Mouse (Mus musculus) lung, embryonic 15.5 days (tissue): Measurements from ENCODE around the gene Mtx2. TPM values are rescaled to one million over a fixed set of nuclear protein-coding genes. Genes with fewer than 3 reads are reported as not detected.

Experiments
- ATAC-seq: fragments of 200-750 bp; cut with Nextera tagmentation; 2 replicates; pipeline ENCODE4 v1.8.0; 2017; ENCODE audit warnings: moderate number of reproducible peaks, borderline replicate concordance; ENCODE audit not compliant: low FRiP score, low TSS enrichment; ENCODE audit errors: extremely low read depth
- H3K27ac ChIP-seq: fragments of 300-500 bp; sonication (generic); 2 replicates; pipeline ENCODE4 v1.5.1; 2015; ENCODE audit warnings: moderate library complexity, mild to moderate bottlenecking, inconsistent platforms
- H3K27me3 ChIP-seq: fragments of 300-500 bp; sonication (generic); 2 replicates; pipeline ENCODE4 v1.6.1; 2015; ENCODE audit warnings: inconsistent platforms
- H3K36me3 ChIP-seq: fragments of 300-500 bp; sonication (generic); 2 replicates; pipeline ENCODE4 v1.6.1; 2015; ENCODE audit warnings: inconsistent platforms
- H3K4me1 ChIP-seq: fragments of 300-500 bp; sonication (generic); 2 replicates; pipeline ENCODE4 v1.6.1; 2015; ENCODE audit warnings: inconsistent platforms
- H3K4me2 ChIP-seq: fragments of 300-500 bp; sonication (generic); 2 replicates; pipeline ENCODE4 v1.6.1; 2015; ENCODE audit warnings: inconsistent platforms, mild to moderate bottlenecking, moderate library complexity
- H3K4me3 ChIP-seq: fragments of 300-500 bp; sonication (generic); 2 replicates; pipeline ENCODE4 v1.5.1; 2015; ENCODE audit warnings: mild to moderate bottlenecking, inconsistent platforms
- H3K9ac ChIP-seq: fragments of 300-500 bp; sonication (generic); 2 replicates; pipeline ENCODE4 v1.6.1; 2015; ENCODE audit warnings: inconsistent platforms
- H3K9me3 ChIP-seq: fragments of 300-500 bp; sonication (generic); 2 replicates; pipeline ENCODE4 v1.6.1; 2016; ENCODE audit warnings: inconsistent platforms
- WGBS: fragments of 180-500 bp; shearing (Covaris S2); methylation state at CpG from one replicate; pipeline ENCODE4 v1.1.7; 2015; 5-methylcytosine and 5-hydroxymethylcytosine counted together
- polyA plus RNA-seq: library from polyadenylated mRNA; unstranded; fragments of >200 nt; fragmentation: Nextera tagmentation; extraction: Ambion mirVana; gene quantifications from 2 replicates; pipeline ENCODE4 v1.2.1, GENCODE M21; 2015

Mtx2 gene
- polyA plus RNA-seq, 1 experiment from 2014 or later: 119 TPM

GRCm38 (mm10) chr2:74925968-74926814 is 100.6 kb downstream of the Mtx2 start:
- WGBS: 79% methylated on average over 22 of the region's 22 CpGs
- Histone ChIP-seq H3K4me3 (no peak overlapping the region), H3K4me2 (no peak overlapping the region), H3K4me1 (no peaks in the 10 kb centered on the region), H3K9me3 (no peaks in the 10 kb centered on the region), H3K36me3 (no peaks in the 10 kb centered on the region), H3K27ac (no peak overlapping the region), H3K27me3 (no peaks in the 10 kb centered on the region), H3K9ac (no peak overlapping the region)
- ATAC-seq: no peak

Other genes with a start within 250 kb of the Mtx2 start
- 22.4 and 23.6 TPM in 2 replicates for gene Lnpk, start 246.4 kb upstream of the Mtx2 start, polyA plus RNA-seq
- gene Evx2, start 166.2 kb upstream of the Mtx2 start, polyA plus RNA-seq: not detected in 2 replicates
- gene Hoxd13, start 157.5 kb upstream of the Mtx2 start, polyA plus RNA-seq: not detected in 2 replicates
- not detected in 2 replicates for gene Hoxd12, start 150.8 kb upstream of the Mtx2 start, polyA plus RNA-seq
- gene Hoxd11, start 146.2 kb upstream of the Mtx2 start, polyA plus RNA-seq: not detected in 2 replicates
- 0.14 and 0.34 TPM in 2 replicates for gene Hoxd10, start 133.9 kb upstream of the Mtx2 start, polyA plus RNA-seq
- 0.14 and 0.44 TPM in 2 replicates for gene Hoxd9, start 128.1 kb upstream of the Mtx2 start, polyA plus RNA-seq
- gene Hoxd8, start 121.2 kb upstream of the Mtx2 start, polyA plus RNA-seq: 0.39 and 0.50 TPM in 2 replicates
- 0.16 and 0.67 TPM in 2 replicates for gene Hoxd3, start 113.9 kb upstream of the Mtx2 start, polyA plus RNA-seq
- gene Hoxd4, start 113.9 kb upstream of the Mtx2 start, polyA plus RNA-seq: 0.19 TPM in 1 of 2 replicates, not detected in the other
- 0.05 TPM in 1 of 2 replicates, not detected in the other for gene Gm28230, start 99.1 kb upstream of the Mtx2 start, polyA plus RNA-seq
- gene Hoxd1, start 62.8 kb upstream of the Mtx2 start, polyA plus RNA-seq: not detected in 2 replicates